Mouse (Mus musculus) lung, embryonic 15.5 days (tissue): ENCODE measurements around the gene Lyve1. TPM values are rescaled to one million over a fixed set of nuclear protein-coding genes. Genes with fewer than 3 reads are reported as not detected.
A peak's percentile ranks its signal among the peaks of the same experiment; 100 is the strongest.

Source experiments
- ATAC-seq: fragments of 200-750 bp; cut with Nextera tagmentation; 2 replicates; pipeline ENCODE4 v1.8.0; 2017; ENCODE audit warnings: moderate number of reproducible peaks, borderline replicate concordance; ENCODE audit not compliant: low FRiP score, low TSS enrichment; ENCODE audit errors: extremely low read depth
- H3K27ac ChIP-seq: fragments of 300-500 bp; sonication (generic); 2 replicates; pipeline ENCODE4 v1.5.1; 2015; ENCODE audit warnings: moderate library complexity, mild to moderate bottlenecking, inconsistent platforms
- H3K27me3 ChIP-seq: fragments of 300-500 bp; sonication (generic); 2 replicates; pipeline ENCODE4 v1.6.1; 2015; ENCODE audit warnings: inconsistent platforms
- H3K36me3 ChIP-seq: fragments of 300-500 bp; sonication (generic); 2 replicates; pipeline ENCODE4 v1.6.1; 2015; ENCODE audit warnings: inconsistent platforms
- H3K4me1 ChIP-seq: fragments of 300-500 bp; sonication (generic); 2 replicates; pipeline ENCODE4 v1.6.1; 2015; ENCODE audit warnings: inconsistent platforms
- H3K4me2 ChIP-seq: fragments of 300-500 bp; sonication (generic); 2 replicates; pipeline ENCODE4 v1.6.1; 2015; ENCODE audit warnings: inconsistent platforms, mild to moderate bottlenecking, moderate library complexity
- H3K4me3 ChIP-seq: fragments of 300-500 bp; sonication (generic); 2 replicates; pipeline ENCODE4 v1.5.1; 2015; ENCODE audit warnings: mild to moderate bottlenecking, inconsistent platforms
- H3K9ac ChIP-seq: fragments of 300-500 bp; sonication (generic); 2 replicates; pipeline ENCODE4 v1.6.1; 2015; ENCODE audit warnings: inconsistent platforms
- H3K9me3 ChIP-seq: fragments of 300-500 bp; sonication (generic); 2 replicates; pipeline ENCODE4 v1.6.1; 2016; ENCODE audit warnings: inconsistent platforms
- WGBS: fragments of 180-500 bp; shearing (Covaris S2); methylation state at CpG from one replicate; pipeline ENCODE4 v1.1.7; 2015; 5-methylcytosine and 5-hydroxymethylcytosine counted together
- polyA plus RNA-seq: library from polyadenylated mRNA; unstranded; fragments of >200 nt; fragmentation: Nextera tagmentation; extraction: Ambion mirVana; gene quantifications from 2 replicates; pipeline ENCODE4 v1.2.1, GENCODE M21; 2015

Lyve1 gene
- polyA plus RNA-seq, 1 experiment from 2014 or later: 55.6 TPM

DNA sequence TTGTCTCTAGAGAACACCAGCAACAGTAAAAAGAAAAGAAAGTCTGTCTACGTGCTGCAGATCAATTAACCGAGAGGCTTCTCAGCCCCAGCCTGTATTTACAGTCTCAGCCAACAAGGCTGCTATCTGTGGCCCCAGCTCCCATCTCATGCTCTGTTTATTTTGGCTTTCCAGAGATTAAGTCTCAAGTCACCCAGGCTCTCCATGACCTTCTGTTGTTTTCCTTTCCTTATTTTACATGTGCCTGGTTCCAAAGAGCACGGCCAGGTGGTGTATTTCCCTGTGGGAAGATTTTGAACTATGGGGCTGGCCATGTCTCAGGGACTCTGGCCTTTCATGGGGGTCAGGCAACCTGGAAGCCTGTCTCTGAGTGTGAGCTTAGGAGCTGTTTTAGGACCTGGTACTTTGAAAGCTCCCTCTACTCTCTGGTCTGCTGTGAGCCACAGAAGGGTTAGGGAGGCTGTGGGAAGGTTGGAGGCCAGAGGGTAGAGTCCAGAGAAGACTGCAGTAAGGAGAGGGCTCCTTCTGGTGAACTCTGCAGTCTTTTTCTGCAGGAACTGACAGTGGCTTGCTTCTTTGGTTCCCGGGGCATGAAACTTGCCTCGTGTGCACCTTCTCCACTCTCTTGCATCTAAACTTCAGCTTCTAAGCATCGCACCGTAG, 11.4 kb downstream of the Lyve1 start:
- no peak overlapping the region for H3K4me3 ChIP-seq
- H3K4me2 ChIP-seq: no peak overlapping the region
- ATAC-seq: no peak
- H3K4me1 ChIP-seq: peaks cover 28% of the 10 kb centered on the region
- no peak overlapping the region for H3K27ac ChIP-seq
- 55% methylated on average over 7 of the region's 7 CpGs for WGBS
- H3K36me3 ChIP-seq: no peaks in the 10 kb centered on the region
- H3K27me3 ChIP-seq: no peaks in the 10 kb centered on the region
- H3K9ac ChIP-seq: no peak overlapping the region
- H3K9me3 ChIP-seq: no peaks in the 10 kb centered on the region

DNA sequence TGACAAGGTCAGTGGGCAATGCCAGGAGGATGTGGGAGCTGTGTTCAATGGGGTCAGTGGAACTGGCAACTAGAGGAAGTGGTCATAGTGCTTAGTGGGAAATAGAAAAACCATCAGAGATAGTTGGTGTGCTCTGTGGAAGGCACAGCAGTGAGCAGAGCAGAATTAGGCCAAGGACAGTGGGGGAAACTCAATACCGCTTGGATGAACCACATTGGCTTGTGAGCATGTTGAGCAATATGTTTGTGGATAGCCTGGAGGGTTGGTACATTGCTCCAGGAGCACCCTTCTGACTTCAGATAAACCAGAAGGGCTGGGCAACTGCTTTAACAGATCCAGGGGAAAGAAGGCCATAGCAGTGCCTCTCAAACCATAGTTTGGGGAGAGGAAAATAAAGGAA, 14.7 kb downstream of the Lyve1 start:
- Histone ChIP-seq H3K27me3 (no peaks in the 10 kb centered on the region), H3K4me2 (no peak overlapping the region), H3K36me3 (no peaks in the 10 kb centered on the region), H3K27ac (no peak overlapping the region), H3K9ac (no peak overlapping the region), H3K4me3 (no peak overlapping the region), H3K4me1 (0 out of 2 replicates have a peak, but pooled peaks cover 7% of the 10 kb centered on the region), H3K9me3 (no peaks in the 10 kb centered on the region)
- 90% methylated on average over 1 of the region's 1 CpGs for WGBS
- no peak for ATAC-seq

GRCm38 (mm10) chr7:110847321-110847720, 15.7 kb downstream of the Lyve1 start:
- H3K4me1 ChIP-seq: 0 out of 2 replicates have a peak, but pooled peaks cover 9% of the 10 kb centered on the region

GRCm38 (mm10) chr7:110843916-110844874, 18.8 kb downstream of the Lyve1 start, which contains the start of gene Rnf141:
TSS of gene Rnf141 (minus strand) at chr7:110844457.
- Histone ChIP-seq H3K4me2 (peak within 1 kb of the TSS; percentile 86), H3K4me3 (peak within 1 kb of the TSS; percentile 96), H3K27me3 (no peaks in the 10 kb centered on the region), H3K9me3 (no peaks in the 10 kb centered on the region), H3K9ac (peak within 1 kb of the TSS; percentile 87), H3K4me1 (peaks cover 15% of the 10 kb centered on the region; the same call in 1 of the 2 replicates), H3K27ac (peak within 1 kb of the TSS; percentile 96), H3K36me3 (no peaks in the 10 kb centered on the region)
- under 1% methylated on average over 42 of the region's 42 CpGs for WGBS
- ATAC-seq: peak; percentile 89

More at GRCm38 (mm10) chr7:110847321-110847720, 15.7 kb downstream of the Lyve1 start:
- Histone ChIP-seq H3K27ac (no peak overlapping the region), H3K4me2 (no peak overlapping the region), H3K36me3 (no peaks in the 10 kb centered on the region), H3K27me3 (no peaks in the 10 kb centered on the region), H3K9ac (no peak overlapping the region), H3K4me3 (no peak overlapping the region), H3K9me3 (no peaks in the 10 kb centered on the region)
- 53% methylated on average over 2 of the region's 2 CpGs for WGBS
- ATAC-seq: no peak

- H3K4me2 ChIP-seq: no peak overlapping the region
- H3K4me3 ChIP-seq: no peak overlapping the region
- H3K4me1 ChIP-seq: peaks cover 15% of the 10 kb centered on the region; the same call in 1 of the 2 replicates
- no peaks in the 10 kb centered on the region for H3K9me3 ChIP-seq
- H3K9ac ChIP-seq: no peak overlapping the region
- H3K27me3 ChIP-seq: no peaks in the 10 kb centered on the region
- no peak overlapping the region for H3K27ac ChIP-seq
- H3K36me3 ChIP-seq: 0 out of 2 replicates have a peak, but pooled peaks cover 4% of the 10 kb centered on the region
- 42% methylated on average over 4 of the region's 4 CpGs for WGBS
- ATAC-seq: peak; percentile 12; the same call in 1 of the 2 replicates
Measured at GRCm38 (mm10) chr7:110840332-110840731, 22.7 kb downstream of the Lyve1 start.

GRCm38 (mm10) chr7:110834522-110834921, 28.5 kb downstream of the Lyve1 start:
- Histone ChIP-seq H3K4me2 (no peak overlapping the region), H3K27ac (no peak overlapping the region), H3K4me3 (no peak overlapping the region), H3K27me3 (no peaks in the 10 kb centered on the region), H3K9ac (no peak overlapping the region), H3K9me3 (no peaks in the 10 kb centered on the region), H3K36me3 (peaks cover 15% of the 10 kb centered on the region), H3K4me1 (no peaks in the 10 kb centered on the region)
- WGBS: 55% methylated on average over 3 of the region's 3 CpGs
- no peak for ATAC-seq

DNA sequence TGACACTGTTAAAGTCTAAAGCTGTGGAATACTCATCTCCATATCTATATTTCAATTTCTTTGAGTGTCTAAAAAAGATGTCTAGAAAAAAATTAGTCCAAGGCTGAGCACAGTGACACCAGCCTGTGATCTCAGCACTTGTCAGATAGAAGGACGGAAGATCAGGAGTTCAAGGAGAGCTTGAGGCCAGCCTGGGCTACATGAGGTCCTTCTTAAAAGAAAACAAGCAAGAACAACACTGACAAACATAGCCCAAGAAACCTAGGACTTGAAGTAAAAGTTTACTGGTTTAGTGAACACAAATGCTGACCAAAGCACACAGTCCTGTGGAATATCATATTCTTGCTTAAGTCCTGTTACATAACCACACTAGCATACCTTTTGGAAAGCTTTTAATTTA, 29.0 kb downstream of the Lyve1 start:
- Histone ChIP-seq H3K9ac (no peak overlapping the region), H3K27me3 (no peaks in the 10 kb centered on the region), H3K9me3 (no peaks in the 10 kb centered on the region), H3K4me1 (no peaks in the 10 kb centered on the region), H3K4me2 (no peak overlapping the region), H3K27ac (no peak overlapping the region), H3K36me3 (peaks cover 19% of the 10 kb centered on the region), H3K4me3 (no peak overlapping the region)
- 88% methylated on average over 1 of the region's 1 CpGs for WGBS
- ATAC-seq: no peak

- 74% methylated on average over 1 of the region's 1 CpGs for WGBS
- Histone ChIP-seq H3K9me3 (no peaks in the 10 kb centered on the region), H3K27ac (no peak overlapping the region), H3K36me3 (peaks cover 24% of the 10 kb centered on the region), H3K9ac (no peak overlapping the region), H3K4me1 (no peaks in the 10 kb centered on the region), H3K4me2 (no peak overlapping the region), H3K4me3 (no peak overlapping the region), H3K27me3 (no peaks in the 10 kb centered on the region)
- ATAC-seq: no peak
Measured at GRCm38 (mm10) chr7:110833024-110833423, 30.0 kb downstream of the Lyve1 start.

DNA sequence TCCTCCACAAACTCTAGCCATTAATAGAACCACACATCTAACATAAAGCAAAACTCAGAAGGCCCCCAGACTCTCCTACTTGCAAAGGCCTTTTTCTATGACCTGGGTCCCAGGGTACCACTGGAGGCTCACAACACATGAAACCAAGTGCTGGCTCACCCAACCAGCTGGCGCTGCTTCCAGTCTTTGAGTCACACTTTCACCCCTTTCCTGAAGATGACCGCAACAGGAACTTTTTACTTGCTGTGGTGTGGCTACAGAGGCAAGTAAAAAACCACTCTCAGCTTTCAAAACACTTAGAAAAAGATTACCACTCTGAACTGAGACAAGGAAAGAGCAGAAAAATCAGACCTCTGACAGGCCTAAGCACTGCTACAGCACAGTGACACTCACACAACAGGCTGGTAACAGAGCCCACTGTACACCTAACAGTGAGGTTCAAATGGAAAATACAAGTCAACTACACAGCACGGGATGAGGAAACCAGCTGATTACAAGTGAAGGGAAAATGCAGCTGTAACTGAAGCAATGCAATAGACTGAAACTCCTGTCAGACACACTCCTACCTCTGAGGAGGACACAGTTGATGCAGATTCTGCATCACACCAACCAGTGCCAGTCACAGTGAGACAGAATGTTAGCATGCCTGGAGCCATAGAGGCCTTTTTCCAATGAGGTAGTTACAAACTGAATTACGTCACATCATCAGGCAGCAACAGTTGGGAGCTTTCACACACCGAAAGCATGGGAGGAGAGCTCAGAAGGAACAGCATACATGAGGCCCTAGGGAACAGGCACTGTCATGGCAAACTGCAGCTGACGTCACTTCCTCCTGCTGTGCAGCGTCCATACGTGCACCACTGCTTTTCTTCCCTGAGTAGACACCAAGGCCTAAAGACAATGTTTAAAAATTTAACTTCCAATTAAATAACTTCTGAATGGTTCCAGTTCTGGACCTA, 38.8 kb downstream of the Lyve1 start:
- Histone ChIP-seq H3K9me3 (no peaks in the 10 kb centered on the region), H3K27me3 (no peaks in the 10 kb centered on the region), H3K9ac (no peak overlapping the region), H3K4me3 (no peak overlapping the region), H3K27ac (no peak overlapping the region), H3K36me3 (peaks cover 40% of the 10 kb centered on the region), H3K4me2 (no peak overlapping the region), H3K4me1 (peaks cover 28% of the 10 kb centered on the region)
- ATAC-seq: no peak
- 83% methylated on average over 8 of the region's 8 CpGs for WGBS

- WGBS: 47% methylated on average over 4 of the region's 4 CpGs
- peak; percentile 50; the same call in 1 of the 2 replicates for ATAC-seq
- Histone ChIP-seq H3K27ac (no peak overlapping the region), H3K4me2 (no peak overlapping the region), H3K4me3 (no peak overlapping the region), H3K27me3 (no peaks in the 10 kb centered on the region), H3K9me3 (no peaks in the 10 kb centered on the region), H3K9ac (no peak overlapping the region), H3K36me3 (peaks cover 33% of the 10 kb centered on the region), H3K4me1 (peaks cover 28% of the 10 kb centered on the region)
Measured at GRCm38 (mm10) chr7:110823593-110823992, 39.4 kb downstream of the Lyve1 start.

- no peaks in the 10 kb centered on the region for H3K27me3 ChIP-seq
- H3K4me1 ChIP-seq: peaks cover 31% of the 10 kb centered on the region
- H3K27ac ChIP-seq: no peak overlapping the region
- H3K36me3 ChIP-seq: peaks cover 32% of the 10 kb centered on the region
- no peaks in the 10 kb centered on the region for H3K9me3 ChIP-seq
- no peak overlapping the region for H3K4me3 ChIP-seq
- ATAC-seq: 0 out of 2 replicates have a peak, but pooled peaks have one; percentile 8
- WGBS: 47% methylated on average over 8 of the region's 8 CpGs
- H3K4me2 ChIP-seq: no peak overlapping the region
- H3K9ac ChIP-seq: no peak overlapping the region
Measured at GRCm38 (mm10) chr7:110823076-110823475, 40.0 kb downstream of the Lyve1 start.
